19 mouse cellular contexts compared by ENCODE assay signal in the genomic region with DNA sequence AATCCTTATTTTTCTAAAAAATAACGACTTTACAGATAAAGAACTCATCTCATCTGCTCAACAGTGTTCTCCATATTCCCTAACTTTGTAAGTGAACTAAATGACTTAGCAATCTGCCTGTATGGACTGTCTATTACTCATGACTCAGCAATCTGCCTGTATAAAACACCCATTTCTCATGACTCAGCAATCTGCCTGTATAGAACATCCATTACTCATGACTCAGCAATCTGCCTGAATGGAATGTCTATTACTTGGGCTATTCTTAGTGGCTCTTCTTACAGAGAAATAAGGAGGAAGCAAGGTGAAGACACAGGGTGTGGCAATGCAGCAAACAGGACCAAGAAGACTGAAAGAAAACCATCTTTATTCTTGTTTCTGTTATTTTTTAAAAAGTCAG. TPM values are rescaled to one million over a fixed set of nuclear protein-coding genes. Genes with fewer than 3 reads are reported as not detected.
DNase-seq lines count a peak whose midpoint lies in the region; ATAC-seq and TF ChIP-seq lines count a peak whose summit lies in the region.
"Had no signal": no experiment of that assay in that cellular context is flagged by ENCODE, and none has a peak within 500 bp of the region (broad histone marks: within the 10 kb centered on the region; RNA-seq: fewer than 3 reads in every experiment).

No protein-coding gene starts in this region.

- H3K4me2 ChIP-seq in CH12.LX (ENCODE audit: insufficient read depth, low read depth, poor library complexity, severe bottlenecking), result no peak overlapping the region
- no peak overlapping the region for H3K4me2 ChIP-seq in liver, embryonic 16.5 days (ENCODE audit: low read depth, low read length)
- H3K4me2 ChIP-seq in hindbrain, embryonic 14.5 days (replicated peaks), result no peak overlapping the region
- H3K4me2 ChIP-seq: forebrain, embryonic 15.5 days; heart, embryonic 15.5 days; hindbrain, embryonic 12.5 days; lung, embryonic 15.5 days had no signal

- no peak overlapping the region for H3K27ac ChIP-seq in CH12.LX (ENCODE audit: insufficient read depth, low read depth)
- H3K27ac ChIP-seq in liver, embryonic 16.5 days (ENCODE audit: low read length), result no peak overlapping the region
- no peak overlapping the region for H3K27ac ChIP-seq in hindbrain, embryonic 14.5 days
- H3K27ac ChIP-seq: forebrain, embryonic 15.5 days; heart, embryonic 15.5 days; hindbrain, embryonic 12.5 days; limb, embryonic 10.5 days; lung, embryonic 15.5 days had no signal

- TF ChIP-seq POLR2A in CH12.LX (IDR thresholded peaks at IDR 0.05; ENCODE audit: low read depth, low read length), result no peak

- in situ Hi-C loops in CH12.LX (cut with MboI; ENCODE audit: low pct_ligation_motif_present, low pct_unique_long_range_greater_than_20kb, low sequenced_read_pairs), result no loop called here

- H3K27me3 ChIP-seq in CH12.LX (replicated peaks), result no peaks in the 10 kb centered on the region
- H3K27me3 ChIP-seq in liver, embryonic 16.5 days (ENCODE audit: control insufficient read depth, insufficient read depth, low read depth, low read length), result no peaks in the 10 kb centered on the region
- H3K27me3 ChIP-seq in hindbrain, embryonic 14.5 days (ENCODE audit: control insufficient read depth, insufficient read depth, low read length), result no peaks in the 10 kb centered on the region
- H3K27me3 ChIP-seq: forebrain, embryonic 15.5 days; heart, embryonic 15.5 days; hindbrain, embryonic 12.5 days; lung, embryonic 15.5 days had no signal

- H3K36me3 ChIP-seq in CH12.LX (replicated peaks in 1 of 2; ENCODE audit: control insufficient read depth in 1 of 2, insufficient read depth in 1 of 2, low read length in 1 of 2), result peaks cover 0 to 2% of the 10 kb centered on the region in 2 experiments
- H3K36me3 ChIP-seq in liver, embryonic 16.5 days (ENCODE audit: control insufficient read depth, insufficient read depth), result no peaks in the 10 kb centered on the region
- peaks cover 7% of the 10 kb centered on the region; the same call in 1 of the 2 replicates for H3K36me3 ChIP-seq in hindbrain, embryonic 14.5 days (replicated peaks; ENCODE audit: control insufficient read depth, insufficient read depth)
- H3K36me3 ChIP-seq: forebrain, embryonic 15.5 days; heart, embryonic 15.5 days; limb, embryonic 10.5 days; lung, embryonic 15.5 days had no signal

- no peak overlapping the region for H3K4me3 ChIP-seq in CH12.LX (replicated peaks in 1 of 3; ENCODE audit: low read depth in 2 of 3, low read length in 2 of 3, poor library complexity in 1 of 3)
- no peak overlapping the region for H3K4me3 ChIP-seq in liver, embryonic 16.5 days (ENCODE audit: low read depth, low read length)
- H3K4me3 ChIP-seq in hindbrain, embryonic 14.5 days (replicated peaks; ENCODE audit: low read length), result no peak overlapping the region
- H3K4me3 ChIP-seq: forebrain, embryonic 15.5 days; heart, embryonic 15.5 days; hindbrain, embryonic 12.5 days; limb, embryonic 10.5 days; lung, embryonic 15.5 days; megakaryocyte, embryonic 14.5 days had no signal

- H3K9ac ChIP-seq in CH12.LX (ENCODE audit: insufficient read depth, low read depth), result no peak overlapping the region
- no peak overlapping the region for H3K9ac ChIP-seq in liver, embryonic 16.5 days (ENCODE audit: low read depth, low read length)
- H3K9ac ChIP-seq in hindbrain, embryonic 14.5 days, result no peak overlapping the region
- H3K9ac ChIP-seq: forebrain, embryonic 15.5 days; heart, embryonic 15.5 days; hindbrain, embryonic 12.5 days; lung, embryonic 15.5 days had no signal

- no peak for TF ChIP-seq EP300 in CH12.LX (IDR thresholded peaks at IDR 0.05; ENCODE audit: low read length)

- DNase-seq in CH12.LX (ENCODE audit: extremely low read depth) (peak; percentile 6), MEL-GATA-1-ER (ENCODE audit: extremely low read depth, low read depth) (peak; percentile 74)
- peak; percentile 7 for DNase-seq in c-Kit-positive CD71-negative TER-119-negative erythroid progenitor cells, embryonic 14.5 days (ENCODE audit: low read depth)
- no peak for DNase-seq in lung, postnatal 10 days
- no peak for DNase-seq in hindbrain, embryonic 14.5 days (ENCODE audit: low spot score)
- no peak for DNase-seq in spleen, postnatal 10 days (ENCODE audit: low spot score in 2 of 2)
- DNase-seq: adrenal gland, adult 2 months; cerebellum, postnatal 25 days; gastrocnemius, postnatal 10 days; kidney, postnatal 14 days had no signal

- 74% methylated on average over 1 of the region's 1 CpGs for WGBS in liver, embryonic 16.5 days (ENCODE audit: insufficient replicate concordance)
- WGBS in hindbrain, embryonic 14.5 days, result 93% methylated on average over 1 of the region's 1 CpGs

- H3K9me3 ChIP-seq in CH12.LX (replicated peaks; ENCODE audit: low read length), result no peaks in the 10 kb centered on the region
- H3K9me3 ChIP-seq in liver, embryonic 16.5 days (replicated peaks; ENCODE audit: control insufficient read depth, low read length), result no peaks in the 10 kb centered on the region
- H3K9me3 ChIP-seq in hindbrain, embryonic 14.5 days (ENCODE audit: control insufficient read depth, low read length), result no peaks in the 10 kb centered on the region
- H3K9me3 ChIP-seq: forebrain, embryonic 15.5 days; heart, embryonic 15.5 days; hindbrain, embryonic 12.5 days; limb, embryonic 10.5 days; lung, embryonic 15.5 days; megakaryocyte, embryonic 14.5 days had no signal

- peaks cover 0 to 3% of the 10 kb centered on the region in 2 experiments; a peak in 1 of 4 replicates for H3K4me1 ChIP-seq in CH12.LX (ENCODE audit: control insufficient read depth in 1 of 2, insufficient read depth in 2 of 2)
- no peaks in the 10 kb centered on the region for H3K4me1 ChIP-seq in liver, embryonic 16.5 days (ENCODE audit: control insufficient read depth, low read depth, low read length)
- peaks cover 10% of the 10 kb centered on the region; the same call in 1 of the 2 replicates for H3K4me1 ChIP-seq in hindbrain, embryonic 14.5 days (replicated peaks; ENCODE audit: control insufficient read depth, insufficient read depth, low read length)
- H3K4me1 ChIP-seq: heart, embryonic 15.5 days; limb, embryonic 10.5 days; lung, embryonic 15.5 days had no signal

- dilution Hi-C loops in CH12.LX (cut with MboI; ENCODE audit: extremely low pct_ligation_motif_present, extremely low pct_unique_long_range_greater_than_20kb, low sequenced_read_pairs), result no loop called here

- H3K79me2 ChIP-seq in CH12.LX (replicated peaks; ENCODE audit: control insufficient read depth, extremely low read depth, insufficient read depth, poor library complexity, severe bottlenecking), result no peaks in the 10 kb centered on the region

- TF ChIP-seq RAD21 in CH12.LX (IDR thresholded peaks at IDR 0.05; ENCODE audit: low read depth, low read length), result no peak

- TF ChIP-seq CTCF in CH12.LX (conservative IDR thresholded peaks at IDR 0.05 in 1 of 2, IDR thresholded peaks at IDR 0.05 in 1 of 2; ENCODE audit: low read depth in 2 of 2, low read length in 2 of 2), result no peak

- ATAC-seq in liver, embryonic 16.5 days (ENCODE audit: low read depth), result peak; percentile 93
- no peak for ATAC-seq in hindbrain, embryonic 14.5 days (ENCODE audit: low FRiP score)
- ATAC-seq: forebrain, embryonic 15.5 days; intestine, embryonic 16.5 days had no signal

TF ChIP-seq in CH12.LX, 34 proteins besides CTCF, POLR2A, EP300 and RAD21:
- TF ChIP-seq MAFK (IDR thresholded peaks at IDR 0.05; ENCODE audit: insufficient replicate concordance, low read length) (peak; percentile 81; the same call in 1 of the 2 replicates), ETS1 (conservative IDR thresholded peaks at IDR 0.05; ENCODE audit: low read depth, low read length) (no peak)
TF ChIP-seq in CH12.LX: peak in this region for 1.

RNA-seq across cellular contexts. Expression of a gene that starts 34.8 kb away (rescaled TPM):
- total RNA-seq in CH12.LX (2012; rRNA removed), result 3.1 and 3.7 TPM in 2 replicates
- total RNA-seq in CH12.LX (2014; rRNA removed), result 6.6 TPM in 2 replicates
- 6.2 and 7.1 TPM in 2 replicates for polyA plus RNA-seq in CH12.LX (2012; ENCODE audit: insufficient read length, low read depth)
- polyA plus RNA-seq in liver, embryonic 16.5 days (2015; fragmentation: Nextera tagmentation; extraction: Ambion mirVana), result 0.64 and 0.79 TPM in 2 replicates
- 79.3 and 88.9 TPM in 2 replicates for polyA plus RNA-seq in hindbrain, embryonic 14.5 days (2014; fragmentation: Nextera tagmentation; extraction: Ambion mirVana)

RNA-seq across cellular contexts. Expression of a gene that starts 59.7 kb away (rescaled TPM):
- not detected in 2 replicates for total RNA-seq in CH12.LX (2012; rRNA removed)
- total RNA-seq in CH12.LX (2014; rRNA removed), result not detected in 2 replicates
- not detected in 2 replicates for polyA plus RNA-seq in CH12.LX (2012; ENCODE audit: insufficient read length, low read depth)
- 0.05 and 0.06 TPM in 2 replicates for polyA plus RNA-seq in liver, embryonic 16.5 days (2015; fragmentation: Nextera tagmentation; extraction: Ambion mirVana)
- polyA plus RNA-seq in hindbrain, embryonic 14.5 days (2014; fragmentation: Nextera tagmentation; extraction: Ambion mirVana), result 18.6 and 21.4 TPM in 2 replicates
- total RNA-seq: neutrophil, adult 5-6 weeks had no signal

Comparison
In these comparisons a context has a peak if more than half of its experiments do, and no peak if none do; other contexts are left out.
1. DNase-seq: peak in CH12.LX (single experiment), MEL-GATA-1-ER (single experiment) and c-Kit-positive CD71-negative TER-119-negative erythroid progenitor cells, embryonic 14.5 days (single experiment); none in lung, postnatal 10 days (single experiment), hindbrain, embryonic 14.5 days (single experiment) and spleen, postnatal 10 days (0 of 2).
2. RNA of a gene that starts 59.7 kb away (polyA plus RNA-seq): 18.6 to 21.4 TPM in hindbrain, embryonic 14.5 days; 0.05 to 0.06 TPM in liver, embryonic 16.5 days and not detected in CH12.LX; every median in the first group is over 10 times any median in the second.